Mouse (Mus musculus) kidney, adult 11 months (tissue): ENCODE results near the gene Rab1b.

Experiments used
- DNase-seq: peaks from one replicate; pipeline ENCODE4 v3.0.0; 2022

The Rab1b gene

GRCm38 (mm10) chr19:5050047-5050905, 56.6 kb downstream of the Rab1b start, which contains the start of gene Rin1:
Rin1 (plus strand) TSS chr19:5050481.
- peak; percentile 68 for DNase-seq

GRCm38 (mm10) chr19:5049325-5049724, 57.5 kb downstream of the Rab1b start:
- DNase-seq, result no peak
